Mouse (Mus musculus) liver, embryonic 18 days (tissue): ENCODE measurements around the gene Nr2c2. TPM values are rescaled to one million over a fixed set of nuclear protein-coding genes. Genes with fewer than 3 reads are reported as not detected.

ENCODE experiments used
- polyA plus RNA-seq: library from polyadenylated mRNA; depleted of rRNA; stranded (reverse); fragments of >200 nt; gene quantifications from 2 replicates; pipeline ENCODE4 v1.2.3, GENCODE M21; 2012; rRNA removed

Nr2c2 gene
- 5.5 TPM in 2 replicates for polyA plus RNA-seq

GRCm38 (mm10) chr6:92091130-92091591 is at the start of gene Nr2c2:
Nr2c2 (plus strand) TSS chr6:92091390.

DNA sequence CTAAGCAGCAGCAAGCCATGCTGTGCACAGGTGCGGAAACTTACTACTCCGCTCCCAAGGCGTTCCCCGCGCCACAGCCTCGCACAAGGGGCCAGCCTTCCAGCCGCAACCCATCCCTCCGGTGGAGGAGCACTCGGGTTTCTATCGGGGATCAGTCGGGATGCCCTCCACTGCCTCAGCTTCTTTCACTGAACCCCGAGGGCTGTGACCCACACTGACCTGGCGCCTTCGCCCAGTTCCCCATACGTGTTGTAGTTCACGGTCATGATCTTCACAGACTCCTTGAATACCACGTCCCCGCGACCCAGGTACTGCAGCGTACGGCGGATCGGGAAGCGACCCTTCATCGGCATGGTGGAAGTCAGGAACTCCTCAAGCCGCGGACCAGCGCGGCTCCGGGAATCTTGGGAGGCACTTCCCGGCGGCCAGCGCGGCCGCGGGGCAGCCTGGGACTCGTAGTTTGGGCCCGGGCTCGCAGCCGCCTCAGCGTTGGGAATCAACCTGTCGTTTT is 92.5 kb downstream of the Nr2c2 start, which contains the start of gene Mrps25:
Gene Mrps25 (minus strand): TSS at position 413 of the 511 bp plus-strand sequence.

GRCm38 (mm10) chr6:92214773-92215449 is 123.7 kb downstream of the Nr2c2 start, which contains the start of gene Rbsn:
Rbsn (minus strand) TSS chr6:92214925.

Other genes with a start within 250 kb of the Nr2c2 start
- 5.5 and 6.3 TPM in 2 replicates for gene Ccdc174, start 213.3 kb upstream of the Nr2c2 start, polyA plus RNA-seq
- 0.13 TPM in 2 replicates for gene 4930590J08Rik, start 188.6 kb upstream of the Nr2c2 start, polyA plus RNA-seq
- 2.2 and 2.6 TPM in 2 replicates for gene Fgd5, start 112.5 kb upstream of the Nr2c2 start, polyA plus RNA-seq
- 9.6 and 10.5 TPM in 2 replicates for gene Mrps25, start 92.6 kb downstream of the Nr2c2 start, polyA plus RNA-seq
- gene Rbsn, start 123.5 kb downstream of the Nr2c2 start, polyA plus RNA-seq, result 3.4 and 3.6 TPM in 2 replicates
- 0.02 TPM in 1 of 2 replicates, not detected in the other for gene Trh, start 153.3 kb downstream of the Nr2c2 start, polyA plus RNA-seq